Mouse (Mus musculus) heart, postnatal 0 days (tissue): ENCODE results near the gene Tmco1. TPM values are rescaled to one million over a fixed set of nuclear protein-coding genes. Genes with fewer than 3 reads are reported as not detected.

Experiments
- ATAC-seq: fragments of 200-750 bp; cut with Nextera tagmentation; 2 replicates; pipeline ENCODE4 v1.8.0; 2017; ENCODE audit warnings: low read depth, moderate number of reproducible peaks, moderate library complexity; ENCODE audit not compliant: insufficient read depth
- DNase-seq: peaks from one replicate; pipeline ENCODE4 v3.0.0-alpha.2; 2016; ENCODE audit warnings: low spot score
- H3K27ac ChIP-seq: fragments of 300-500 bp; sonication (generic); 2 replicates; pipeline ENCODE4 v1.5.1; 2014; ENCODE audit warnings: low read depth, mild to moderate bottlenecking
- H3K27me3 ChIP-seq: fragments of 300-500 bp; sonication (generic); 2 replicates; pipeline ENCODE4 v1.6.1; 2014; ENCODE audit warnings: low read length, mixed read lengths; ENCODE audit not compliant: control insufficient read depth, insufficient read depth
- H3K36me3 ChIP-seq: fragments of 300-500 bp; sonication (generic); replicated peaks from 2 replicates; pipeline ENCODE4 v1.6.1; 2014; ENCODE audit warnings: low read length, mixed read lengths; ENCODE audit not compliant: control insufficient read depth, insufficient read depth
- H3K4me1 ChIP-seq: fragments of 300-500 bp; sonication (generic); 2 replicates; pipeline ENCODE4 v1.6.1; 2014; ENCODE audit warnings: antibody characterized with exemption; ENCODE audit not compliant: control insufficient read depth, insufficient read depth
- H3K4me2 ChIP-seq: fragments of 300-500 bp; sonication (generic); 2 replicates; pipeline ENCODE4 v1.6.1; 2014; ENCODE audit warnings: low read depth, mild to moderate bottlenecking, low read length, moderate library complexity
- H3K4me3 ChIP-seq: fragments of 300-500 bp; sonication (generic); 2 replicates; pipeline ENCODE4 v1.5.1; 2014; ENCODE audit warnings: low read depth, low read length
- H3K9ac ChIP-seq: fragments of 300-500 bp; sonication (generic); replicated peaks from 2 replicates; pipeline ENCODE4 v1.6.1; 2014; ENCODE audit warnings: low read depth, low read length, mixed read lengths
- H3K9me3 ChIP-seq: fragments of 300-500 bp; sonication (generic); replicated peaks from 2 replicates; pipeline ENCODE4 v1.6.1; 2016; ENCODE audit warnings: low read length; ENCODE audit not compliant: control insufficient read depth
- CTCF ChIP-seq: IDR thresholded peaks from 2 replicates; pipeline ENCODE4 v1.5.1; 2016; ENCODE audit warnings: antibody characterized with exemption, control low read depth, low read depth
- EP300 ChIP-seq: IDR thresholded peaks from 2 replicates; pipeline ENCODE4 v1.6.1; 2016; ENCODE audit warnings: antibody characterized with exemption, low read depth
- whole genome bisulfite sequencing: fragments of 180-500 bp; shearing (Covaris S2); extraction: QIAGEN DNeasy Blood & Tissue Kit; methylation state at CpG from one replicate; pipeline ENCODE4 v1.1.7; 2014; 5-methylcytosine and 5-hydroxymethylcytosine counted together
- polyA plus RNA-seq: library from polyadenylated mRNA; unstranded; fragments of >200 nt; fragmentation: Nextera tagmentation; extraction: Ambion mirVana; gene quantifications from 2 replicates; pipeline ENCODE4 v1.2.1, GENCODE M21; 2015
- total RNA-seq: library from RNA; depleted of rRNA; stranded (reverse); fragments of >200 nt; gene quantifications from 2 replicates; pipeline ENCODE4 v1.2.3, GENCODE M21; 2014; ENCODE audit warnings: low replicate concordance

Gene Tmco1
- total and polyA plus RNA-seq, 2 experiments from 2014 or later: 68.1 to 86.6 TPM

DNA sequence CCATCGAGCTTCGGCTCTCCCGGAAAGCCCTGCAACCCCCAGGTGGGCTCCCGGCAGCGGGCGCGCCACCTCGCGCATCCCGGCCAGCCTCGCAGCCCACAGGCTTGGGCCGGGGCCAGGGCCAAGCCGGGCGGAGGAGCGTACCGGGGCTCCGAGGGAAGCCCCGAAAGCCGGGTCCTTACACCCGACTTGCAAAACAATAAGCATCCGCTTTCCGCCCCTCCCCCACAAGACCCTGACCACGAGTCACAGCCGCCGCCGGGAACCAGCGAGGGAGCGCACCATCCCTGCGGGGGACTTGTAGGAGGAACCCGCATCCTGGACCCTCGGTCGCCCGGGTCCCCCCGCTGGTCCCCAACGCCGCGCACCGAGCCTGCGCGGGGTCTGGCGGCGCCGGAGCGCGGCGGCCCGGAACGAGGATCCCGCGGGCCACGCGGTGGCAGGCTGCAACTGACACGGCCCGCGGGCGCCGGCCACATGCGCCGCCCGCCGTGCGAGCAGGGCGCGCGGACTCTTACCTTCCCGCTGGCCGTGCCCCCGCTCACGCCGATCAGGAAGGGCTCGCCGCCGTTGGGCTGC, 23.8 kb upstream of the Tmco1 start:
- H3K4me3 ChIP-seq: peak overlapping the region; percentile 77
- H3K27me3 ChIP-seq: no peaks in the 10 kb centered on the region
- peak overlapping the region; percentile 88 for H3K27ac ChIP-seq
- under 1% methylated on average over 66 of the region's 73 CpGs for WGBS
- DNase-seq: peak; percentile 29
- H3K4me1 ChIP-seq: peaks cover 4% of the 10 kb centered on the region
- H3K9ac ChIP-seq: peak overlapping the region; percentile 61
- H3K4me2 ChIP-seq: peak overlapping the region; percentile 91
- H3K9me3 ChIP-seq: no peaks in the 10 kb centered on the region
- no peaks in the 10 kb centered on the region for H3K36me3 ChIP-seq
- TF ChIP-seq EP300 (no peak), CTCF (no peak; the same call in 1 of the 2 replicates)
- peak; percentile 63 for ATAC-seq

DNA sequence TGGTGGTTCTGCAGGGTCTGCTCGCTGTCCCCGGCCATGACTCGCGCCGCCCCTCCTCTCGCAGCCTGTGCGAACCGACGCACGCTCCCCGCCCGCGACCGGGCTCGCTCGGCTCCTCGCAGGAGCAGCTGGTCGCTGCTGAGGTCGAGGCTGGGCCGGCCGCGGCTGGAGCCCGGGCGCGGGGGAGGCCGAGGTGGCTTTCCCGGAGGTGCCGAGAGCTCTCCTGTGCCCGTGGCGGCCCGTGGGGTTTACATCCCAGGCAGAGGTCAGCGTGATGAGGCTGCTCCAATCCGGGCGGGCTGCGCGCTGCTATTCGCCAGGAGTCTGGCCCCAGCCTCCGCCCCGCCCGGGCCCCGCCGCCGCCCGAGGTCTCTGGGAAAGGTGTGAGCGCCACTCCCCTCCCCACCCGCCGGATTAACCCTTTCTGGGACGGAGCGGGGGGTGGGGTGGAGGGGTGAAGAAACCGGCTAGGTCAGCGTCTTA, 23.3 kb upstream of the Tmco1 start:
- H3K4me3 ChIP-seq: peak overlapping the region; percentile 77
- H3K36me3 ChIP-seq: no peaks in the 10 kb centered on the region
- peak overlapping the region; percentile 88 for H3K27ac ChIP-seq
- WGBS: 0% methylated on average over 47 of the region's 51 CpGs
- H3K4me1 ChIP-seq: peaks cover 4% of the 10 kb centered on the region
- no peaks in the 10 kb centered on the region for H3K9me3 ChIP-seq
- ATAC-seq (peak; percentile 89), DNase-seq (peak; percentile 70)
- H3K4me2 ChIP-seq: peak overlapping the region; percentile 91
- peak overlapping the region; percentile 61 for H3K9ac ChIP-seq
- TF ChIP-seq CTCF (no peak), EP300 (0 out of 2 replicates have a peak, but pooled peaks have one; percentile 38)
- no peaks in the 10 kb centered on the region for H3K27me3 ChIP-seq

DNA sequence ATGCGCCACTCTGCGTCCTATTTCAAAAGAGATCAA, 23.0 kb upstream of the Tmco1 start, which contains the start of gene Uck2:
Gene Uck2, minus strand, starts transcription at position 1 of the 36 bp plus-strand sequence.
- peak within 1 kb of the TSS; percentile 88 for H3K27ac ChIP-seq
- no peaks in the 10 kb centered on the region for H3K36me3 ChIP-seq
- 0% methylated on average over 2 of the region's 2 CpGs for WGBS
- DNase-seq (no peak), ATAC-seq (no peak)
- peaks cover 4% of the 10 kb centered on the region for H3K4me1 ChIP-seq
- TF ChIP-seq CTCF (no peak), EP300 (no peak)
- H3K4me2 ChIP-seq: peak within 1 kb of the TSS; percentile 91
- H3K4me3 ChIP-seq: peak within 1 kb of the TSS; percentile 77
- H3K27me3 ChIP-seq: no peaks in the 10 kb centered on the region
- H3K9me3 ChIP-seq: no peaks in the 10 kb centered on the region
- peak within 1 kb of the TSS; percentile 61 for H3K9ac ChIP-seq

DNA sequence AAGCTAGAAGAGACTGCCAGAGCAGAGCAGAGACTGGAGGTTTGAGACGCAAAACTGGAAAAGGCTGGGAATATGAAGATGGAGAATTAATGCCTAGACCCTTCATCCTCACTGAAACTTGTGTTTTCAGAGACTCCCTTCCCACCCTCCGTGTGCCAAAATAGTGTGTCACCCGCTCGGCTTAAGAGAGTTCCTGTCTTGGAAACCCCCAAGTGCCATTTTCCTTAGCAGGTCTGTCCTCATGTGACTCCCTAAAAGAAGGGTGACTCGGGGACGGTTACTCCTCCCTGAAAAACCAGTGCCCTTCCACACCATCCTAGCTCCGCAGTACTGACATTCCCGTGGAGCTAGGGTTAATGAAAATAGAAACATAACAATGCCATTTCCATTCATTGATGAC, 22.8 kb upstream of the Tmco1 start:
- peaks cover 4% of the 10 kb centered on the region for H3K4me1 ChIP-seq
- TF ChIP-seq EP300 (0 out of 2 replicates have a peak, but pooled peaks have one; percentile 2), CTCF (no peak)
- H3K9ac ChIP-seq: peak overlapping the region; percentile 61; the same call in 1 of the 2 replicates
- peak overlapping the region; percentile 91 for H3K4me2 ChIP-seq
- H3K4me3 ChIP-seq: peak overlapping the region; percentile 77
- no peak for DNase-seq
- no peak for ATAC-seq
- peak overlapping the region; percentile 88 for H3K27ac ChIP-seq
- H3K27me3 ChIP-seq: no peaks in the 10 kb centered on the region
- WGBS: 2% methylated on average over 8 of the region's 8 CpGs
- H3K36me3 ChIP-seq: no peaks in the 10 kb centered on the region
- H3K9me3 ChIP-seq: no peaks in the 10 kb centered on the region

DNA sequence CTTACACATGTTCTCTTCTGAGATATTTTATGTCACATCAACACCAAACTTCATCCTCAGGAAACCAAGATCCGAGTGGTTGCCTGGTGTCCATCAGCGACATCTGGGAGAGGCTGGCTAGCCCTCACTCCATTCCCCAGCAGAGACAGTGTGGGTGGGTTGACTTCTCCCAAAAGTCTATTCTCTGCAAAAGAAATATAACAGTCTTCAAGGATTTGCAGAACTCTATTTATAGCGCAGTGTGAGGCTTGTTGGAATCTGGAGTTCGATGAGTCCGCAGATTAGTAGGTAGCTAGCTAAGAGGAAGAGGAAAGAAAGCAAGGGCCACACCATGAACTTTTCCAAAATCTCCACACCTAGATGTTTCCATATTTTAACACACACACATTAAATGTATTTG, 21.0 kb upstream of the Tmco1 start:
- no peaks in the 10 kb centered on the region for H3K27me3 ChIP-seq
- H3K9ac ChIP-seq: no peak overlapping the region
- H3K36me3 ChIP-seq: no peaks in the 10 kb centered on the region
- no peaks in the 10 kb centered on the region for H3K9me3 ChIP-seq
- no peak overlapping the region for H3K4me3 ChIP-seq
- no peak overlapping the region for H3K4me2 ChIP-seq
- DNase-seq (no peak), ATAC-seq (no peak)
- 53% methylated on average over 5 of the region's 5 CpGs for WGBS
- peaks cover 4% of the 10 kb centered on the region for H3K4me1 ChIP-seq
- H3K27ac ChIP-seq: no peak overlapping the region
- TF ChIP-seq EP300 (no peak), CTCF (no peak)
